In the genomic region with DNA sequence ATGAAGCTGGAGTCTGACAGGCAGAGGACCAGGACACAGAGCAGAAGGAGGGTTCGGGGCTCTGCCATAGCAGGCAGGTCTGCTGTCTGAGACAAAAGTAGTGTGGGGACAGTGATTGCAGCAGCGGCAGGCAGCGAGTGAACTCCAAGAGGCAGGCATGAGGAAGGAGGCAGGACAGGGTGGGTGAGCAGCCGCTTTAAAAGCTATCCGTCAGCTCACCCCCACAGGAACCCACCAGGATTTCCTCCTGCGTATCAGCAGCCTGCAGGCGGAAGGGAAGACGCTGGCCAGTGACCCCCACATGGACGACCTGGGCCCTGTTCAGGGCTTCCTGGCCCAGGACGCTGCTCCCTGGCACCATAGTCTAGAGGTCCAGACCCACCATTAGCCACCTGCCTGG, we compare ENCODE assay signal across 8 mouse cellular contexts. TPM values are rescaled to one million over a fixed set of nuclear protein-coding genes. Genes with fewer than 3 reads are reported as not detected.
DNase-seq lines count a peak whose midpoint lies in the region; ATAC-seq and TF ChIP-seq lines count a peak whose summit lies in the region.

A gene (minus strand): TSS at position 217 of the 400 bp plus-strand sequence.

- peak within 1 kb of the TSS; percentile 32; the same call in 1 of the 2 replicates for H3K27ac ChIP-seq in layer of hippocampus, adult 2 months
- H3K27ac ChIP-seq in intestine, embryonic 16.5 days (ENCODE audit: low read length), result peak within 1 kb of the TSS; percentile 11; the same call in 1 of the 2 replicates
- H3K27ac ChIP-seq in limb, embryonic 13.5 days, result peak within 1 kb of the TSS; percentile 39; the same call in 1 of the 2 replicates
- H3K27ac ChIP-seq in midbrain, embryonic 15.5 days, result no peak within 1 kb of the TSS

- H3K9me3 ChIP-seq in intestine, embryonic 16.5 days (ENCODE audit: control insufficient read depth, low read length), result no peaks in the 10 kb centered on the region
- no peaks in the 10 kb centered on the region for H3K9me3 ChIP-seq in limb, embryonic 13.5 days
- H3K9me3 ChIP-seq in midbrain, embryonic 15.5 days, result no peaks in the 10 kb centered on the region

- peak within 1 kb of the TSS; percentile 6; the same call in 1 of the 2 replicates for H3K9ac ChIP-seq in intestine, embryonic 16.5 days (ENCODE audit: low read depth, low read length)
- H3K9ac ChIP-seq in limb, embryonic 13.5 days, result peak within 1 kb of the TSS; percentile 27; the same call in 1 of the 2 replicates
- no peak within 1 kb of the TSS for H3K9ac ChIP-seq in midbrain, embryonic 15.5 days

- no peak within 1 kb of the TSS for H3K4me2 ChIP-seq in intestine, embryonic 16.5 days (ENCODE audit: low read depth, low read length)
- peak within 1 kb of the TSS; percentile 24 for H3K4me2 ChIP-seq in limb, embryonic 13.5 days (replicated peaks)
- H3K4me2 ChIP-seq in midbrain, embryonic 15.5 days, result peak within 1 kb of the TSS; percentile 15; the same call in 1 of the 2 replicates

- no peaks in the 10 kb centered on the region for H3K27me3 ChIP-seq in intestine, embryonic 16.5 days (replicated peaks; ENCODE audit: control insufficient read depth, insufficient read depth, low read length)
- no peaks in the 10 kb centered on the region for H3K27me3 ChIP-seq in limb, embryonic 13.5 days
- no peaks in the 10 kb centered on the region for H3K27me3 ChIP-seq in midbrain, embryonic 15.5 days (replicated peaks)

- no peak for TF ChIP-seq CTCF in layer of hippocampus, adult 2 months (conservative IDR thresholded peaks at IDR 0.05)

- peak; percentile 8; the same call in 1 of the 2 replicates for ATAC-seq in granulocyte monocyte progenitor cell, adult 5-6 weeks (replicated peaks; ENCODE audit: poor library complexity, severe bottlenecking)
- no peak for ATAC-seq in intestine, embryonic 16.5 days
- no peak for ATAC-seq in limb, embryonic 13.5 days (ENCODE audit: low FRiP score, low read depth)
- ATAC-seq in midbrain, embryonic 15.5 days (replicated peaks), result no peak

- DNase-seq in layer of hippocampus, adult 2 months (ENCODE audit: low spot score in 2 of 2), result no peak
- no peak for DNase-seq in layer of hippocampus, adult 9-11 months
- DNase-seq in cerebellum, postnatal 14 days, result no peak
- DNase-seq in ovary, postnatal 10 days (ENCODE audit: low spot score), result no peak

- H3K4me3 ChIP-seq in layer of hippocampus, adult 2 months, result peak within 1 kb of the TSS; percentile 33
- peak within 1 kb of the TSS; percentile 13 for H3K4me3 ChIP-seq in intestine, embryonic 16.5 days (ENCODE audit: low read length)
- peak within 1 kb of the TSS; percentile 20 for H3K4me3 ChIP-seq in limb, embryonic 13.5 days
- no peak within 1 kb of the TSS for H3K4me3 ChIP-seq in midbrain, embryonic 15.5 days

- 33% methylated on average over 10 of the region's 10 CpGs for WGBS in intestine, embryonic 16.5 days
- 39% methylated on average over 10 of the region's 10 CpGs for WGBS in limb, embryonic 13.5 days
- 53% methylated on average over 10 of the region's 10 CpGs for WGBS in midbrain, embryonic 15.5 days

- peaks cover 17% of the 10 kb centered on the region for H3K36me3 ChIP-seq in intestine, embryonic 16.5 days (ENCODE audit: control insufficient read depth, insufficient read depth, low read length)
- peaks cover 37% of the 10 kb centered on the region for H3K36me3 ChIP-seq in limb, embryonic 13.5 days
- peaks cover 34% of the 10 kb centered on the region for H3K36me3 ChIP-seq in midbrain, embryonic 15.5 days (replicated peaks)

- peaks cover 5% of the 10 kb centered on the region for H3K4me1 ChIP-seq in intestine, embryonic 16.5 days (ENCODE audit: control insufficient read depth, insufficient read depth, low read length)
- peaks cover 36% of the 10 kb centered on the region for H3K4me1 ChIP-seq in limb, embryonic 13.5 days
- no peaks in the 10 kb centered on the region for H3K4me1 ChIP-seq in midbrain, embryonic 15.5 days

RNA-seq across cellular contexts. Expression of the gene that starts here (rescaled TPM):
- 10 to 100 TPM; 23.2 TPM for total RNA-seq in layer of hippocampus, adult 2 months (2021)
- not detected in 2 replicates for total RNA-seq in granulocyte monocyte progenitor cell, adult 5-6 weeks (2014; fragmentation: Nextera tagmentation)
- total RNA-seq in granulocyte monocyte progenitor cell, adult 5-6 weeks (2017), result 3.0 TPM in 1 of 2 replicates, not detected in the other
- polyA plus RNA-seq in intestine, embryonic 16.5 days (2015; fragmentation: Nextera tagmentation; extraction: Ambion mirVana), result 19.0 and 24.5 TPM in 2 replicates
- 26.2 and 29.4 TPM in 2 replicates for polyA plus RNA-seq in limb, embryonic 13.5 days (2015; fragmentation: Nextera tagmentation; extraction: Ambion mirVana)
- 22.8 TPM in 2 replicates for polyA plus RNA-seq in midbrain, embryonic 15.5 days (2015; fragmentation: Nextera tagmentation; extraction: Ambion mirVana)

Comparison
In these comparisons a context has a peak if more than half of its experiments do, and no peak if none do; other contexts are left out.
1. RNA of the gene that starts here (total RNA-seq): 23.2 TPM in layer of hippocampus, adult 2 months; 3.0 TPM in granulocyte monocyte progenitor cell, adult 5-6 weeks; every median in the first group is over 4 times any median in the second.